Mouse (Mus musculus) MEL (cell line): ENCODE data around the gene Eif4h.
"Not testable (repeated sequence)": the region's sequence is repeated elsewhere in the genome, so short reads cannot be mapped to it uniquely, and the experiment has no call there.

ENCODE experiments used
- CTCF ChIP-seq, 3 experiments: IDR thresholded peaks in 2 of 3; conservative IDR thresholded peaks in 1 of 3; 2 replicates each; pipeline ENCODE4 v1.5.1; 2011 to 2012; ENCODE audit warnings: low read length in 3 of 3, low read depth in 2 of 3, mild to moderate bottlenecking in 2 of 3, improper control_type of control experiment in 1 of 3, inconsistent platforms in 1 of 3, mixed read lengths in 1 of 3, moderate library complexity in 1 of 3; ENCODE audit not compliant: control insufficient read depth in 1 of 3, insufficient read depth in 1 of 3, poor library complexity in 1 of 3, severe bottlenecking in 1 of 3
- POLR2A ChIP-seq, 2 experiments: IDR thresholded peaks; 2 replicates each; pipeline ENCODE4 v1.6.1; 2011 to 2012; ENCODE audit warnings: low read length in 2 of 2, mild to moderate bottlenecking in 2 of 2, control low read depth in 1 of 2, improper control_type of control experiment in 1 of 2, low read depth in 1 of 2, moderate library complexity in 1 of 2; ENCODE audit not compliant: control insufficient read depth in 1 of 2, insufficient read depth in 1 of 2, poor library complexity in 1 of 2

- TF ChIP-seq CTCF (IDR thresholded peaks at IDR 0.05 in 2 of 3, conservative IDR thresholded peaks at IDR 0.05 in 1 of 3; ENCODE audit: control insufficient read depth in 1 of 3, insufficient read depth in 1 of 3, low read depth in 2 of 3, low read length in 3 of 3, poor library complexity in 1 of 3, severe bottlenecking in 1 of 3); POLR2A (IDR thresholded peaks at IDR 0.05; ENCODE audit: control insufficient read depth in 1 of 2, insufficient read depth in 1 of 2, low read depth in 1 of 2, low read length in 2 of 2, poor library complexity in 1 of 2): not testable (repeated sequence)
These were observed 9.7 kb upstream of the Eif4h start for GRCm38 (mm10) chr5:134648976-134649375.
